Mouse (Mus musculus) brain, embryonic 14.5 days (tissue): ENCODE data around the gene Hoxc6.

Experiments
- CTCF ChIP-seq: fragments of 200-500 bp; IDR thresholded peaks from 2 replicates; pipeline ENCODE4 v1.5.1; 2012; ENCODE audit warnings: inconsistent platforms, mild to moderate bottlenecking, moderate library complexity, borderline replicate concordance; ENCODE audit not compliant: insufficient read depth, insufficient read length; ENCODE audit errors: extremely low read depth
- POLR2A ChIP-seq: fragments of 200-500 bp; IDR thresholded peaks from 2 replicates; pipeline ENCODE4 v1.6.1; 2012; ENCODE audit warnings: mild to moderate bottlenecking, inconsistent platforms, borderline replicate concordance; ENCODE audit not compliant: poor library complexity, insufficient read depth, insufficient read length, severe bottlenecking; ENCODE audit errors: extremely low read depth

- no peak for TF ChIP-seq CTCF
- no peak for TF ChIP-seq POLR2A
Observed at GRCm38 (mm10) chr15:102954192-102955006, 43.7 kb upstream of the Hoxc6 start, which contains the start of gene Hoxc11.
